Mouse (Mus musculus): ENCODE measurements around the gene Pde1a.

Pde1a gene

GRCm38 (mm10) chr2:79825853-79826252 is 303.4 kb downstream of the Pde1a start:
- in situ Hi-C loops (cut with MboI, MseI), result no loop called here

DNA sequence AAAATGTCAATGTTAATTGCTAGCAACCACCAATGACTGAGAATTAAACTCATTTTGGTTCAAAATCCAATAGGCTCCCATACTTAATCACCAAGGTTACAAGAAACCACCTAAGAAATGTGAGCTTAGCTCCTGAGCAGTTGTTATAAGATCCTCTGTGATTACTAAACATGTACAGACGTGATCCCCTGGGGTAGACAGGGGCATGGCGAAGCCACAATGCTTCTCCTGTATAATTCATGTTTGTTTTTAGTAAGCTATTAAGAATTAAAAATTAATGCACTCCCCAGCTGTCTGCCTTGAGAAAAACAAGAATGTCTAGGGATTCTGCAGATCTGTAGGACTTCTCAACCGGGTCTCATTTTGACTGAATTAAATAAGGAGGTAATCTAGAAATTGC is 309.7 kb downstream of the Pde1a start:
- in situ Hi-C loops (cut with MboI, MseI), result no loop called here

- in situ Hi-C loops (cut with MboI, MseI), result no loop called here
Measured at GRCm38 (mm10) chr2:79815708-79816484, 313.4 kb downstream of the Pde1a start.

- in situ Hi-C loops (cut with MboI, MseI), result no loop called here
Measured at GRCm38 (mm10) chr2:79798627-79799026, 330.6 kb downstream of the Pde1a start.

GRCm38 (mm10) chr2:79797444-79797843 is 331.8 kb downstream of the Pde1a start:
- in situ Hi-C loops (cut with MboI, MseI), result no loop called here

DNA sequence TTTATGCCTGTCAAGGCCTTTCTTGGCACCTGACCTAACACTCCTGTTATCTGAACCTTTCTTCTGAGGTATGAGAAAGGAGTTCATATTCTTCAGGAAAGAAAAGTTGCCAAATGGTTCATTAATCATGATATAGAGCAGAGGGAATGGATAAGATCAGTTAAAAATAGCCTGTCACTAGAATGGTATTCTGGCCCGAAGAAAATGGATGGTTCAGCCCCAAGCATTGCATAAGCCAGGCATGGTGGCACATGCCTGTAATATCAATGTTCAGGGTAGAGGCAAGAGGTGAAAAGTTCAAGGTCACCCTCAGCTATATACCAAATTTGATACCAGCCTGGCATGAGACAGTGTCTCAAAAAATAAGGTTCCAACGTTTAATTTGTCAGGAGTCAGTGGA is 336.1 kb downstream of the Pde1a start:
- in situ Hi-C loops (cut with MboI, MseI), result no loop called here

DNA sequence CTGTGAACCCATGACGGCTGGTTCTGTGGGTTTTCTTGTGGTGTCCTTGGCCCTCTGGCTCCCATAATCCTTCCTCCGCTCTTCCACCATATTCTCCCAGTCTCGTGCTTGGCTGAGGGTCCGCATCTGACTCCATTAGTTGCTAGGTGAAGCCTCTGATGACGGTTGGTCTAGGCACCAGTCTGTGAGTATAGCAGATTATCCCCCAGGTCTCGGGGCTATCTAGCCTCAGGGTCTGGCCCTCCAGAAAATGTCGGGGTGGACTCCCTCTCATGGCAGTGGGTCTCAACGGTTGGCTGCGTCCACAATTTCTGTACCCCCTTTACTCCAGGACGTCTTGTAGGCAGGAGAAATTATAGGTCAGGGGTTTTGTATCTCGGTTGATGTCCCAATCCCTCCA is 342.8 kb downstream of the Pde1a start:
- in situ Hi-C loops (cut with MboI, MseI), result no loop called here

GRCm38 (mm10) chr2:79785541-79786134 is 343.6 kb downstream of the Pde1a start:
- in situ Hi-C loops (cut with MboI, MseI), result no loop called here
